Mouse (Mus musculus) ES-Bruce4 (cell line): ENCODE results near the gene Gas2l3. TPM values are rescaled to one million over a fixed set of nuclear protein-coding genes. Genes with fewer than 3 reads are reported as not detected.

Experiments used
- H3K27ac ChIP-seq: 2 replicates; pipeline ENCODE4 v1.5.1; 2012; ENCODE audit warnings: low read length, inconsistent platforms; ENCODE audit not compliant: insufficient read depth
- H3K27me3 ChIP-seq: 2 replicates; pipeline ENCODE4 v1.6.1; 2012; ENCODE audit warnings: mild to moderate bottlenecking, low read length, inconsistent platforms; ENCODE audit not compliant: control insufficient read depth, poor library complexity, insufficient read depth, severe bottlenecking
- H3K36me3 ChIP-seq: 2 replicates; pipeline ENCODE4 v1.6.1; 2012; ENCODE audit warnings: inconsistent platforms, mild to moderate bottlenecking, low read length, moderate library complexity; ENCODE audit not compliant: control insufficient read depth, poor library complexity, insufficient read depth, severe bottlenecking
- H3K4me1 ChIP-seq: one replicate; pipeline ENCODE4 v1.8.1; 2011; ENCODE audit warnings: low read length; ENCODE audit not compliant: control insufficient read depth, insufficient read depth
- H3K4me3 ChIP-seq: 2 replicates; pipeline ENCODE4 v1.5.1; 2011; ENCODE audit warnings: low read depth, mild to moderate bottlenecking, low read length
- H3K9ac ChIP-seq: 2 replicates; pipeline ENCODE4 v1.6.1; 2012; ENCODE audit warnings: low read depth, mild to moderate bottlenecking, inconsistent platforms; ENCODE audit not compliant: poor library complexity, severe bottlenecking
- H3K9me3 ChIP-seq: replicated peaks from 2 replicates; pipeline ENCODE4 v1.6.1; 2012; ENCODE audit warnings: mild to moderate bottlenecking, low read length, inconsistent platforms; ENCODE audit not compliant: control insufficient read depth, poor library complexity, insufficient read depth, severe bottlenecking
- CTCF ChIP-seq: IDR thresholded peaks from one replicate; pipeline ENCODE4 v1.8.1; 2011; ENCODE audit warnings: low read depth, low read length
- EP300 ChIP-seq: IDR thresholded peaks from 2 replicates; pipeline ENCODE4 v1.6.1; 2011; ENCODE audit warnings: low read depth, low read length; ENCODE audit not compliant: insufficient read depth
- POLR2A ChIP-seq: IDR thresholded peaks from one replicate; pipeline ENCODE4 v1.8.1; 2011; ENCODE audit warnings: low read length; ENCODE audit not compliant: insufficient read depth
- polyA plus RNA-seq: library from polyadenylated mRNA; stranded (reverse); fragments of >200 nt; gene quantifications from 2 replicates; pipeline ENCODE4 v1.2.4, GENCODE M21; 2011; ENCODE audit warnings: low read depth; ENCODE audit not compliant: missing spikeins, insufficient read depth, insufficient read length

The Gas2l3 gene
- polyA plus RNA-seq, 1 experiment = 65.0 TPM

GRCm38 (mm10) chr10:89483812-89484602 lies 40.2 kb upstream of the Gas2l3 start:
- no peak overlapping the region for H3K9ac ChIP-seq
- no peaks in the 10 kb centered on the region for H3K4me1 ChIP-seq
- no peaks in the 10 kb centered on the region; the same call in 1 of the 2 replicates for H3K27me3 ChIP-seq
- H3K9me3 ChIP-seq = no peaks in the 10 kb centered on the region
- TF ChIP-seq POLR2A (no peak), EP300 (no peak), CTCF (no peak)
- no peak overlapping the region for H3K4me3 ChIP-seq
- H3K36me3 ChIP-seq = no peaks in the 10 kb centered on the region
- H3K27ac ChIP-seq = no peak overlapping the region

GRCm38 (mm10) chr10:89483113-89483512 lies 39.3 kb upstream of the Gas2l3 start:
- TF ChIP-seq CTCF (no peak), POLR2A (no peak), EP300 (no peak)
- H3K4me3 ChIP-seq = no peak overlapping the region
- no peak overlapping the region for H3K9ac ChIP-seq
- no peaks in the 10 kb centered on the region for H3K36me3 ChIP-seq
- H3K9me3 ChIP-seq = no peaks in the 10 kb centered on the region
- H3K4me1 ChIP-seq = no peaks in the 10 kb centered on the region
- H3K27me3 ChIP-seq = no peaks in the 10 kb centered on the region; the same call in 1 of the 2 replicates
- no peak overlapping the region for H3K27ac ChIP-seq

- no peak overlapping the region for H3K9ac ChIP-seq
- TF ChIP-seq CTCF (no peak), EP300 (no peak), POLR2A (no peak)
- no peaks in the 10 kb centered on the region for H3K9me3 ChIP-seq
- H3K36me3 ChIP-seq = no peaks in the 10 kb centered on the region
- H3K4me1 ChIP-seq = no peaks in the 10 kb centered on the region
- H3K27me3 ChIP-seq = no peaks in the 10 kb centered on the region; the same call in 1 of the 2 replicates
- no peak overlapping the region for H3K4me3 ChIP-seq
- H3K27ac ChIP-seq = no peak overlapping the region
Observed at GRCm38 (mm10) chr10:89482142-89482681, 38.4 kb upstream of the Gas2l3 start.

- no peak overlapping the region for H3K27ac ChIP-seq
- no peaks in the 10 kb centered on the region; the same call in 1 of the 2 replicates for H3K27me3 ChIP-seq
- TF ChIP-seq CTCF (no peak), EP300 (no peak), POLR2A (no peak)
- no peaks in the 10 kb centered on the region for H3K9me3 ChIP-seq
- no peak overlapping the region for H3K9ac ChIP-seq
- no peaks in the 10 kb centered on the region for H3K36me3 ChIP-seq
- H3K4me3 ChIP-seq = no peak overlapping the region
- no peaks in the 10 kb centered on the region for H3K4me1 ChIP-seq
Observed at GRCm38 (mm10) chr10:89481638-89482037, 37.9 kb upstream of the Gas2l3 start.

GRCm38 (mm10) chr10:89478766-89479165 lies 35.0 kb upstream of the Gas2l3 start:
- TF ChIP-seq POLR2A (no peak), EP300 (no peak), CTCF (no peak)
- H3K4me3 ChIP-seq = no peak overlapping the region

More at GRCm38 (mm10) chr10:89478766-89479165, 35.0 kb upstream of the Gas2l3 start:
- Histone ChIP-seq H3K36me3 (no peaks in the 10 kb centered on the region), H3K27ac (no peak overlapping the region), H3K27me3 (no peaks in the 10 kb centered on the region; the same call in 1 of the 2 replicates), H3K9ac (no peak overlapping the region), H3K9me3 (no peaks in the 10 kb centered on the region), H3K4me1 (no peaks in the 10 kb centered on the region)
